Mouse (Mus musculus) cerebellum, adult 11-12 months (tissue): ENCODE measurements around the gene Cyb561a3.
"Not testable (repeated sequence)": the region's sequence is repeated elsewhere in the genome, so short reads cannot be mapped to it uniquely, and the experiment has no call there.

ENCODE experiments used
- DNase-seq: peaks from one replicate; pipeline ENCODE4 v3.0.0; 2022

Gene Cyb561a3

GRCm38 (mm10) chr19:10576690-10577561, at the start of gene Cyb561a3, which contains the start of gene Tmem138:
Cyb561a3 (plus strand) TSS chr19:10577172.
Tmem138 (minus strand) TSS chr19:10577362.
- peak; percentile 89 for DNase-seq

GRCm38 (mm10) chr19:10530082-10530481, 46.9 kb upstream of the Cyb561a3 start:
- DNase-seq = no peak

GRCm38 (mm10) chr19:10539454-10539853, 37.5 kb upstream of the Cyb561a3 start:
- no peak for DNase-seq

GRCm38 (mm10) chr19:10555624-10556510, 21.1 kb upstream of the Cyb561a3 start, which contains the start of gene Tmem216:
Tmem216 (minus strand) TSS chr19:10556238.
- peak; percentile 83 for DNase-seq

- no peak for DNase-seq
These were observed 20.0 kb upstream of the Cyb561a3 start for GRCm38 (mm10) chr19:10557001-10557400.

- no peak for DNase-seq
These were observed 19.5 kb upstream of the Cyb561a3 start for GRCm38 (mm10) chr19:10557430-10557829.

GRCm38 (mm10) chr19:10557837-10558375, 19.1 kb upstream of the Cyb561a3 start:
- not testable (repeated sequence) for DNase-seq

- DNase-seq = no peak
These were observed 16.9 kb upstream of the Cyb561a3 start for GRCm38 (mm10) chr19:10560108-10560507.

- no peak for DNase-seq
These were observed 15.2 kb upstream of the Cyb561a3 start for GRCm38 (mm10) chr19:10561558-10562314.

- DNase-seq = no peak
These were observed 14.6 kb upstream of the Cyb561a3 start for GRCm38 (mm10) chr19:10562351-10562750.

GRCm38 (mm10) chr19:10564278-10564677, 12.7 kb upstream of the Cyb561a3 start:
- DNase-seq = no peak

- no peak for DNase-seq
These were observed 11.8 kb upstream of the Cyb561a3 start for GRCm38 (mm10) chr19:10565217-10565616.

GRCm38 (mm10) chr19:10569627-10570026, 7.3 kb upstream of the Cyb561a3 start:
- no peak for DNase-seq

- DNase-seq = no peak
These were observed 3.1 kb downstream of the Cyb561a3 start for GRCm38 (mm10) chr19:10580102-10580501.

GRCm38 (mm10) chr19:10580761-10581160, 3.8 kb downstream of the Cyb561a3 start:
- DNase-seq = no peak

- no peak for DNase-seq
These were observed 5.0 kb downstream of the Cyb561a3 start for GRCm38 (mm10) chr19:10581984-10582383.

- DNase-seq = no peak
These were observed 6.7 kb downstream of the Cyb561a3 start for GRCm38 (mm10) chr19:10583550-10584146.

GRCm38 (mm10) chr19:10585112-10585511, 8.1 kb downstream of the Cyb561a3 start:
- DNase-seq = no peak

GRCm38 (mm10) chr19:10587231-10587630, 10.3 kb downstream of the Cyb561a3 start:
- no peak for DNase-seq

GRCm38 (mm10) chr19:10589127-10589857, 12.3 kb downstream of the Cyb561a3 start:
- DNase-seq = no peak

- no peak for DNase-seq
These were observed 13.3 kb downstream of the Cyb561a3 start for GRCm38 (mm10) chr19:10590301-10590700.
